Mouse (Mus musculus) liver, postnatal 0 days (tissue): ENCODE results near the gene 9330182L06Rik. TPM values are rescaled to one million over a fixed set of nuclear protein-coding genes. Genes with fewer than 3 reads are reported as not detected.

Experiments used
- ATAC-seq: fragments of 200-750 bp; cut with Nextera tagmentation; 2 replicates; pipeline ENCODE4 v1.8.0; 2017; ENCODE audit warnings: mild to moderate bottlenecking, moderate library complexity
- DNase-seq: peaks from one replicate; pipeline ENCODE4 v3.0.0-alpha.2; 2016
- H3K27ac ChIP-seq: fragments of 300-500 bp; sonication (generic); 2 replicates; pipeline ENCODE4 v1.5.1; 2014; ENCODE audit warnings: antibody characterized with exemption, moderate library complexity, mild to moderate bottlenecking, low read depth
- H3K27me3 ChIP-seq: fragments of 300-500 bp; sonication (generic); 2 replicates; pipeline ENCODE4 v1.6.1; 2014; ENCODE audit warnings: low read length, control low read depth, mixed read lengths; ENCODE audit not compliant: insufficient read depth
- H3K36me3 ChIP-seq: fragments of 300-500 bp; sonication (generic); replicated peaks from 2 replicates; pipeline ENCODE4 v1.6.1; 2014; ENCODE audit warnings: mild to moderate bottlenecking, control low read depth, low read length, moderate library complexity, mixed read lengths; ENCODE audit not compliant: insufficient read depth
- H3K4me1 ChIP-seq: fragments of 300-500 bp; sonication (generic); 2 replicates; pipeline ENCODE4 v1.6.1; 2014; ENCODE audit warnings: antibody characterized with exemption, mild to moderate bottlenecking, control low read depth; ENCODE audit not compliant: insufficient read depth
- H3K4me2 ChIP-seq: fragments of 300-500 bp; sonication (generic); 2 replicates; pipeline ENCODE4 v1.6.1; 2014; ENCODE audit warnings: low read depth, mild to moderate bottlenecking, low read length, moderate library complexity, mixed read lengths
- H3K4me3 ChIP-seq: fragments of 300-500 bp; sonication (generic); 2 replicates; pipeline ENCODE4 v1.5.1; 2014; ENCODE audit warnings: low read depth, low read length
- H3K9ac ChIP-seq: fragments of 300-500 bp; sonication (generic); replicated peaks from 2 replicates; pipeline ENCODE4 v1.6.1; 2014; ENCODE audit warnings: mild to moderate bottlenecking, moderate library complexity
- H3K9me3 ChIP-seq: fragments of 300-500 bp; sonication (generic); 2 replicates; pipeline ENCODE4 v1.6.1; 2016; ENCODE audit warnings: mild to moderate bottlenecking, control low read depth, low read length, mixed read lengths
- CTCF ChIP-seq: sonication (generic); IDR thresholded peaks from 2 replicates; pipeline ENCODE4 v1.5.1; 2016; ENCODE audit warnings: antibody characterized with exemption, low read depth
- EP300 ChIP-seq: IDR thresholded peaks from 2 replicates; pipeline ENCODE4 v1.6.1; 2016; ENCODE audit warnings: antibody characterized with exemption, low read depth, mild to moderate bottlenecking
- WGBS: fragments of 180-500 bp; shearing (Covaris S2); extraction: QIAGEN DNeasy Blood & Tissue Kit; methylation state at CpG from one replicate; pipeline ENCODE4 v1.1.7; 2014; ENCODE audit not compliant: insufficient replicate concordance; 5-methylcytosine and 5-hydroxymethylcytosine counted together
- polyA plus RNA-seq: library from polyadenylated mRNA; unstranded; fragments of >200 nt; fragmentation: Nextera tagmentation; extraction: Ambion mirVana; gene quantifications from 2 replicates; pipeline ENCODE4 v1.2.1, GENCODE M21; 2015

Gene 9330182L06Rik
- polyA plus RNA-seq, 1 experiment from 2014 or later: 0.15 TPM

DNA sequence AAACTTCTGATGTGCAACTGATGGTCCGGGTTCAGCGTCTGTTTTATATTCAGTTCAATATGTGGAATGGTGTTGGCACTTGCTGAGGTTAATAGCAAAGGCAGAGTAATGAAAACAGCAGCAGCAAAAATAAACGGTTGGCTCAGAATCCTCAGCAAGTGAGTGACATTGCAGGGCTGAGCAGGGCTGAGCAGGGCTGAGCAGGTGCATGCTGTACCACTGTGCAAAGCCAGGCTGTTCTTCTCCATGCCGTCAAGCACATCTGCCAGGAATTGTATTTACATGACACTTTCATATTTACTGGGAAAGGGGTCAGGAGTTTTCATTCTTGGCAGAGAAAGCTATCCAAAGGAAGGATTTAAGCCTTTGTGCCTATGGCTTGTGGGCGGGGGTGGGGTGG is 78.7 kb downstream of the 9330182L06Rik start:
- Histone ChIP-seq H3K27ac (no peak overlapping the region), H3K9me3 (no peaks in the 10 kb centered on the region), H3K27me3 (no peaks in the 10 kb centered on the region), H3K9ac (no peak overlapping the region), H3K4me2 (no peak overlapping the region), H3K36me3 (no peaks in the 10 kb centered on the region), H3K4me3 (no peak overlapping the region), H3K4me1 (no peaks in the 10 kb centered on the region)
- no peak for ATAC-seq
- no peak for DNase-seq
- TF ChIP-seq CTCF (no peak), EP300 (no peak)
- WGBS: 71% methylated on average over 5 of the region's 5 CpGs

DNA sequence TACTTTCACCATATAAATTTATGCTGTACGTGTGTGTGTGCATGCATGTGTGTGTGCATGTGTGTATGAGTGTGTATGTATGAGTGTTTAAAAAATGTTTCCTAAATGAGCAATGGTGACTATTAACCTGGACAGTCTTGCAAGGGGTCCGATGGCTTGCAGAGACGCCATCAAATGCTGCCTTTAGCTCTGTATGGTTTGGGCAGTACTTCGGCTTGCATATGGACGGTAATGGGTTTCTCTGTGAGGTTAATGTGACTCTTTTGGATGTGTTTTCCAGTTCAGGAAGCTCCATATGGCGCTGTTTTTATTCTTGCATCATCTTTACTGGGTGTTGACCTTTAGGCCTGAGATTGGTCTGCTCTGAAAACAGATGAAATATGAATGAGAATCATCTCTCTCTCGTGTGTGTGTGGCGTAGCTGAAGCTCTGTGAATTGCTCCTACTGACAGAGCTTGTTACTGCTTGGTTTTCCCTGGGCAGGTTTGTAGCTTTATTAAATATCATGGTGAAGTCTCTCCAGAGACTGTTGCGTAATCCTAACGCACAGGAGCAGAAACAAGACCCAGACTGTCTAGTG is 79.2 kb downstream of the 9330182L06Rik start:
- 75% methylated on average over 10 of the region's 10 CpGs for WGBS
- no peaks in the 10 kb centered on the region for H3K27me3 ChIP-seq
- no peak for DNase-seq
- no peaks in the 10 kb centered on the region for H3K36me3 ChIP-seq
- no peak overlapping the region for H3K9ac ChIP-seq
- H3K4me3 ChIP-seq: no peak overlapping the region
- no peak for ATAC-seq
- no peak overlapping the region for H3K27ac ChIP-seq
- no peak overlapping the region for H3K4me2 ChIP-seq
- H3K9me3 ChIP-seq: no peaks in the 10 kb centered on the region
- TF ChIP-seq CTCF: no peak
- no peak for TF ChIP-seq EP300
- H3K4me1 ChIP-seq: no peaks in the 10 kb centered on the region

DNA sequence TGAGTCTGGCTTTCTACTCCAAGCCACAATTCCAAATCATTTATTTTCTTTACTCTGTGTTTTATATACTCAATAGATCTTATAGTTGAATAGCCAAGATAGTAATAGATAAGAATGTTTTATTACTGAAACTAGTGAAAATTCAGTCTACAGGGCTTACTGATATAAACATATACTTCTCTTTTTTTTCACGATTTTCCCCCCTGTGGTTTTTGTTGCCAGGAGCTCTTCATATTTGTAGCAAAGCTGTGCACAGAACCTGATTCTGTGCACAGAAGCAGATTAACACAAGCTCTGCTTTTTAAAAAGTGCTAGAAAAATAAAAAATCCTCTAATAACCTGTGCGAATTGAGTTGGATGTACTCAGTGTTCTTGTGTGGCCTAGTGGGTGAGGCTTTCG is 79.7 kb downstream of the 9330182L06Rik start:
- H3K9ac ChIP-seq: no peak overlapping the region
- no peak for DNase-seq
- no peak for TF ChIP-seq EP300
- no peak for TF ChIP-seq CTCF
- H3K27ac ChIP-seq: no peak overlapping the region
- H3K27me3 ChIP-seq: no peaks in the 10 kb centered on the region
- no peaks in the 10 kb centered on the region for H3K9me3 ChIP-seq
- WGBS: 65% methylated on average over 3 of the region's 3 CpGs
- no peaks in the 10 kb centered on the region for H3K36me3 ChIP-seq
- no peaks in the 10 kb centered on the region for H3K4me1 ChIP-seq
- no peak overlapping the region for H3K4me2 ChIP-seq
- ATAC-seq: no peak
- H3K4me3 ChIP-seq: no peak overlapping the region

DNA sequence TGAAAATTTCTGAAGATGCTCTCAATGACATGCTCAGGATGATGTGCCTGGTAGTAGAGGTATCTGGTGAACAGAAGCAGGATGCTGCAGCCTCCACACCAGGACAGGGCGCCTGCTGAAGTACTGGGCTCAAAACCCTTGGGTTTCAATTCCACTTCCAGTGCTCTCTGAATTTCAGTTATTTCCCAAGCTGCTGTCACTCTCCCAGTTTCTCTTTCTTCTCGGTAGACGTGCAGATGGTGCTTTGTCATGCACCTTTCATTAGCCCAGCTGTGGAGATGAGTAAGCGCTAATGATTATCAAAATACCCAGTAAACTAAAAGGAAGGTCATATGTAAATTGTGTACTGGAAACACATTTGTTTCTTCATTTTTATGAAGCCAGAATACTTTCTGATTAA is 80.6 kb downstream of the 9330182L06Rik start:
- Histone ChIP-seq H3K27ac (no peak overlapping the region), H3K4me2 (no peak overlapping the region), H3K36me3 (no peaks in the 10 kb centered on the region), H3K9me3 (no peaks in the 10 kb centered on the region), H3K4me3 (no peak overlapping the region), H3K9ac (no peak overlapping the region), H3K27me3 (no peaks in the 10 kb centered on the region), H3K4me1 (no peaks in the 10 kb centered on the region)
- TF ChIP-seq EP300 (no peak), CTCF (no peak)
- ATAC-seq (no peak), DNase-seq (no peak)
- WGBS: 69% methylated on average over 4 of the region's 4 CpGs

DNA sequence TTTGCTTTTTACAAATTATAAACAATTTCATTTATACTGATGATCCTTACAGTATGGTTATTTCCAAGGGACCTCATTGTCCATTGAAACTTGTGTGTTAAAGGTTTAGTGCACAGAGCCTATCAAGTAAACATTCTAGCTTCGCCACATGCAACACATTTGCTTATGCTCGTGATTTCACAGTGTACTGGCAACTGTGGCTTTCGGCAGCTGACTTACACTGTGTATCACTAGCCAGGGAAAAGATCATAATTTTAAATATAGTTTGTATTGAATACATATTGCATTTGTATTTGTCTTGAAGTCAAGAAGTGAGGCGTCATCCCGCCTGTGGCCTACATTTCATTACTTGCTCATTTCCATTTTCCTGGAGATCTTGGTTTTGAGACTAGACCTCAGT is 86.2 kb downstream of the 9330182L06Rik start:
- TF ChIP-seq EP300: no peak
- no peak for TF ChIP-seq CTCF
- DNase-seq (no peak), ATAC-seq (no peak)
- no peak overlapping the region for H3K27ac ChIP-seq
- H3K9ac ChIP-seq: no peak overlapping the region
- H3K4me3 ChIP-seq: no peak overlapping the region
- 79% methylated on average over 5 of the region's 5 CpGs for WGBS
- H3K36me3 ChIP-seq: no peaks in the 10 kb centered on the region
- H3K4me2 ChIP-seq: no peak overlapping the region
- H3K9me3 ChIP-seq: no peaks in the 10 kb centered on the region
- no peaks in the 10 kb centered on the region for H3K27me3 ChIP-seq
- H3K4me1 ChIP-seq: no peaks in the 10 kb centered on the region

DNA sequence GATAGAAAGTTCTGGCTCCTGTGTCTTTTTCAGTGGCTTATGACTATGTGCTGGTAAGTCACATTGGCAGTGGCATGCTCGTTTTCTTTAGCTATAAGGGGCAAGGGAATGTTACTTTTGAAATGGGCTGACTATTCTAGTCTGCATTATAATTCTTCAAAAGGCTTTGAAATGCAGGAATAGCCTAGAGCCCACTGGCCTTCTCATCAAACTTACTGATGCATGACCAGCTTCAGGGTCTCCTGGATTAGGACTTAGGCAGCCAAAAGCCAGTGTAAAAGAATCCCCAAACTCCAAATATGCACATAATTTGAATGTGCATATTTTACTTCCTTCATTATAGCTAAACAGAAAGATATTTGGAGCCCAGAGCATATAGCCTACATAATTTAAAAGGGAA is 86.7 kb downstream of the 9330182L06Rik start:
- no peak for DNase-seq
- Histone ChIP-seq H3K9me3 (no peaks in the 10 kb centered on the region), H3K4me3 (no peak overlapping the region), H3K4me2 (no peak overlapping the region), H3K4me1 (no peaks in the 10 kb centered on the region), H3K27me3 (no peaks in the 10 kb centered on the region), H3K9ac (no peak overlapping the region), H3K36me3 (no peaks in the 10 kb centered on the region), H3K27ac (no peak overlapping the region)
- no peak for TF ChIP-seq EP300
- no peak for TF ChIP-seq CTCF
- WGBS: 48% methylated on average over 1 of the region's 1 CpGs
- ATAC-seq: no peak

DNA sequence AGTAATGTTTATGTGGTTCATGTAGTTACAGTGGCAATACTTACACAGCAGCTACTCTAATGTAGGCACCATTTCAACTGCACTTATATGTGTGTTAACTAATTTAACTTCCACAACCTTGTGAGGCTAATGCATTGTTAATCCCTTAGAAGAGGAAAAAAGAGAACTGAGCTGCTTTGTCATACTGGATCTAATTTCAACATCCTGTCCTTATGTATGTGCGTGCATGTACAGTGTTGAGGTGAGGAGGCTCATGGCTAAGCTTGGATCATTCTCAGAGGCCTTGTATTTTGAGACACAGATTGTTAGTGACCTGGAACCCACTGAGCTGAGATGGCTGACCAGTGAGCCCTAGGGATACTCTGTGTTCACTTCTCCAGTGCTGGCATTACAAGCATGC is 88.3 kb downstream of the 9330182L06Rik start:
- Histone ChIP-seq H3K9ac (no peak overlapping the region), H3K36me3 (no peaks in the 10 kb centered on the region), H3K9me3 (no peaks in the 10 kb centered on the region), H3K27ac (no peak overlapping the region), H3K4me2 (no peak overlapping the region), H3K4me3 (no peak overlapping the region), H3K27me3 (no peaks in the 10 kb centered on the region), H3K4me1 (no peaks in the 10 kb centered on the region)
- DNase-seq: no peak
- WGBS: 74% methylated on average over 1 of the region's 1 CpGs
- ATAC-seq: no peak
- TF ChIP-seq CTCF (no peak), EP300 (no peak)
